Mouse (Mus musculus): ENCODE results near the gene Rasa3.

- TF ChIP-seq POLR2A (IDR thresholded peaks at IDR 0.05; ENCODE audit: low read depth, low read length): no peak
- no peak for TF ChIP-seq CTCF (conservative IDR thresholded peaks at IDR 0.05; ENCODE audit: insufficient read depth, insufficient read length, low read depth, low read length)
Observed at GRCm38 (mm10) chr8:13577869-13578268, 99.5 kb downstream of the Rasa3 start.

All from kidney, adult 2 months (tissue).